Mouse (Mus musculus): ENCODE measurements around the gene Zan.

The Zan gene

DNA sequence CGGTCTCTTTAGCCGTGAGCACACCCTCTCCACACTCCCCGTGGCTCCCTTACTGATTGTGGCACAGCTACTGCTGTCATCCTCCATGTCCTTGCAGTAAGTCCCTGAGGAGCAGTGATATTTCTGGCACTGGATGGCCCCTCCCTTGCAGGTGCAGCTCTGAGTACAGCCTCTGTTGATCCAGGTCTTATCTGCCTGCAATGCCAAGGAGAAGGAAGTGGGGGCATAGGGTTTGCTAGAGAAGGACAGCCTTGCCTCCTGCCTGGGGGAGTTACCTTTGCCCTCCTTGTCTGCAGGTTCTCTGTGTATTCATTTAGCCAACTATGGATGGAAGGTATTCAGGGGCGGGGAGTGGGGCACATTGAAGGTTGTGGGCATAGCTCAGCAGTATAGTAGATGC is 57.0 kb downstream of the Zan start:
- ATAC-seq (ENCODE audit: insufficient number of reproducible peaks, low FRiP score, low TSS enrichment): no peak

GRCm38 (mm10) chr5:137419105-137419504 is 57.8 kb downstream of the Zan start:
- no peak for ATAC-seq (ENCODE audit: insufficient number of reproducible peaks, low FRiP score, low TSS enrichment)

DNA sequence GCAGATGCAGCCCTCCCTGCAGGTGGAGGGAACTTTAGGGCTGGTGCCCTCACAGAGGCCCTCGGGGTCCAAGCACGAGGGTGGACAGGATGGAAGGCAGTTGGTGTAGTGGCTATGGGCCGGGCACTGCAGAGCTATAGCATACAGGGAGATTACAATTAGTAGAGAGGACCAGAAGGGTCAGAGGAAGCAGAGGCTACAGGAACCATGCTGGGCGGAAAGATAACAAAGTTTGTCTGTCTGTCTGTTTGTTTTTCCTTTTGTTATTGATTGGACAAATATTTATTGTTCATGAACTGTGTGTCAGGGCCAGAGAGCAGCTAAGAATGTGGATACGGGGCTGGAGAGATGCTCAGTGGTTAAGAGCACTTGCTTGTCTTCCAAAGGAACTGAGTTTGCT is 62.6 kb downstream of the Zan start:
- no peak for ATAC-seq (ENCODE audit: insufficient number of reproducible peaks, low FRiP score, low TSS enrichment)

DNA sequence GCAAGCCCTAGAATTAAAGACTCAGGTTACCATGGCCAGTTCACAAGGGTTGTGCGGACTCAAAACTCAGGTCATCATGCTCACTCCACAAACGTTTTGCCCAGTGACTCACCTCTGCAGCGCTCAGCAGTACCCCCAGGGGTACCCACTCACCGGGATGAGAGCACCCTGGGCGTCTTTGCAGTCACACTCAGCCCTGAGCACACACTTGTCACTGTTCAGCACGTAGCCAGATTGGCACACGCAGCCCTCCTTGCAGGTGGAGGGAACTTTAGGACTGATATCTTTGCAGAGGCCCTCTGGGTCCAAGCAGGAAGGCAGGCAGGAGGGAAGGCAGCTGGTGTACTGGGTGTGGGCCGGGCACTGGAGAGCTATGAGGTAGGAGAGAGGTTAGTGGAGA is 65.6 kb downstream of the Zan start:
- ATAC-seq (ENCODE audit: insufficient number of reproducible peaks, low FRiP score, low TSS enrichment): no peak

DNA sequence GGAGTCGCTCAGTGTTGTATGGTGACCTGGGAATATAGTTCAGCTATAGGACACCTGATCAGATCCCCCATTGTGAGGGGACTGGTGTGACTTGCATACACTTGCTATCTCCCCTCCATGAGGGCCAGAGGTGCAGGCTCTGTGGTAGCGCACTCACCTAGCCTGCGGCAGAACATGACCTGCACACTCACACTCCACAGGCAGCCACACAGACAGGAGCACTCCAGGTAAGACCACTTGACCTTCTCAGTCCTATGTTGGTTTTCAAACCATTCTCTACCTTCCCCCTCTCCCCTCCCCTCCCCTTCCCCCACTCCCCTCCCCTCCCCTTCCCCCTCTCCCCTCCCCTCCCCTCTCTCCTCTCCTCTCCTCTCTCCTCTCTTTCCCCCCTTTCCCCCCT is 66.3 kb downstream of the Zan start:
- ATAC-seq (ENCODE audit: insufficient number of reproducible peaks, low FRiP score, low TSS enrichment): no peak

- no peak for ATAC-seq (ENCODE audit: insufficient number of reproducible peaks, low FRiP score, low TSS enrichment)
Observed at GRCm38 (mm10) chr5:137410066-137410465, 66.8 kb downstream of the Zan start.

DNA sequence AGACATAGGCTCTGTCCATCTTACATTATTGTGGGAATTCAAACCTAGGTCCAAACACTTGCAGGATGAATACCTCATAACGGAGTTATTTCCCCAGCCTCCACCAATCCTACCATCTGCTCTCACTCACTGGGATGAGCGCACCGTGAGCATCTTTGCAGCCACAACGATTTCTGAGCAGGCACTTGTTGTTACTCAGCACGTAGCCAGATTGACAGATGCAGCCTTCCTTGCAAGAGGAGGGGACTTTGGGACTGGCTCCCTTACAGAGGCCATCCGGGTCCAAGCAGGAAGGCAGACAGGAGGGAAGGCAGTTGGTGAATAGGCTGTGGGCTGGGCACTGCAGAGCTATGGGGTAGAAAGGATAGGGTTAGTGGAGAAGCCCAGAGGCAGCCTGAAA is 67.4 kb downstream of the Zan start:
- ATAC-seq (ENCODE audit: insufficient number of reproducible peaks, low FRiP score, low TSS enrichment): no peak

GRCm38 (mm10) chr5:137404081-137404480 is 72.8 kb downstream of the Zan start:
- ATAC-seq (ENCODE audit: insufficient number of reproducible peaks, low FRiP score, low TSS enrichment): no peak

DNA sequence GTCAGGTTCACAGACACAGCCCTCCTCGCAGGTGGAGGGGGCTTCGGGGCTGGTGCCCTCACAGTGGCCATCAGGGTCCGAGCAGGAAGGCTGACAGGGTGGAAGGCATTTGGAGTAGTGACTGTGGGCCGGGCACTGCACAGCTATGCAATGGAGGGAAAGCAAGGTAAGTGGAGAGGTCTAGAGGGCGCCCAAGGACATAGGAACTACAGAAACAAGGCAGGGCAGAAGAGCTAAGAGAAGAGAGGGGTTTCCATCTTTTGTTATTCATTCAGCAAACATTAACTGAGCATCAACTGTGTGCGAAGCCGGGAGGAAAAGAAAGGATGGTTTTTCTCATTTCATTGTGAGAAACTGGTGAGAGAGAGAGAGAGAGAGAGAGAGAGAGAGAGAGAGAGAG is 82.4 kb downstream of the Zan start:
- ATAC-seq (ENCODE audit: insufficient number of reproducible peaks, low FRiP score, low TSS enrichment): no peak

DNA sequence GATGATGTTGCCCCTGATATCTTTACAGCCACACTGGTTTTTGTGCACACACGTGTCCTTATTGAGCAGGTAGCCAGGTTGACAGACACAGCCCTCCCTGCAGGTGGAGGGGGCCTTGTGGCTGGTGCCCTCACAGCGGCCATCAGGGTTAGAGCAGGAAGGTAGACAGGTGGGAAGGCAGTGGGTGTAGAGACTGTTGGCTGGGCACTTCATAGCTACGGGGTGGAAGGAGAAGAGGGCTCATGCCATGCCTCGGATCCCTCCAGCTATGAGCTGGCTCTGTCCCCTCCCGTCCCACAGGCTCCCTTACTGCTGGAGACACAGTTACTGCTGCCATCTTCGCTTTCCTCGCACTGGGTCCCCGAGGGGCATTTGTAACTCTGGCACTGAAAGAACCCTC is 85.2 kb downstream of the Zan start:
- ATAC-seq (ENCODE audit: insufficient number of reproducible peaks, low FRiP score, low TSS enrichment): no peak

- ATAC-seq (ENCODE audit: insufficient number of reproducible peaks, low FRiP score, low TSS enrichment): no peak
Observed at GRCm38 (mm10) chr5:137386712-137387111, 90.2 kb downstream of the Zan start.

GRCm38 (mm10) chr5:137383441-137383840 is 93.4 kb downstream of the Zan start:
- ATAC-seq (ENCODE audit: insufficient number of reproducible peaks, low FRiP score, low TSS enrichment): no peak

DNA sequence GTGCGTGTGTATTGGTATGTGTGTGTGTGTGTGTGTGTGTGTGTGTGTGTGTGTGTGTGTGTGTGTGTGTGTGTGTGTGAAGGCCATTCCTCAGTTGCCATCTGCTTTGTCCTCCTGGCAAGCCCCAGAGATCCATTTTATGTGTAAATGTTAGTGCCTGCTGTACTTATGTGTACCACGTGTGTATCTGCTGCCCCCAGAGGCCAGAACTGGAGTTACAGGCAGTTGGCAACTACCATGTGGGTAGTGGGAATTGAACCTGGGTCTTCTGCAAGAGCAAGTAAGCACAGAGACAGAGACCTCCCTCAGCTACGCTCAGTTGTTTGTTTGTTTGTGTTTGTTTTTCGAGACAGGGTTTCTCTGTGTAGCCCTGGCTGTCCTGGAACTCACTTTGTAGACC is 95.7 kb downstream of the Zan start:
- no peak for ATAC-seq (ENCODE audit: insufficient number of reproducible peaks, low FRiP score, low TSS enrichment)

DNA sequence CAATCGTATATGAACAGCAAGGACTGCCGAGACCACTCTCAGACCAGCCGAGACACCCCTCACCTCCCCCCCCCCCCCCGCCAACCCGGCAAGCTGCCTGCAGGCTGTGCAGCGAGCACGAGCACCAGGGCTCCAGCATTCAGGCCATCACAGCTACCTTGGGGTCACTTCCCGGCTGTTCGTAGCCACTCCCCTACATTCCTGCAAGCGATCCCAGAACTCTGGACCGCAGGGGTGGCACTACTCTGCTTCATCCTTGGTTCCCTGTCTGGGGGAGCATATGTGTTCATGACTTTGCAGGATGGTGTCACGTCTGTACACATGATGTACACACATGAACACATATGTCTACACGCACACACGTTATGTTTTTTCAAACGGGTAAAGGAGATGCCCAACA is 99.3 kb downstream of the Zan start:
- no peak for ATAC-seq (ENCODE audit: insufficient number of reproducible peaks, low FRiP score, low TSS enrichment)

GRCm38 (mm10) chr5:137377176-137377575 is 99.7 kb downstream of the Zan start:
- no peak for ATAC-seq (ENCODE audit: insufficient number of reproducible peaks, low FRiP score, low TSS enrichment)

DNA sequence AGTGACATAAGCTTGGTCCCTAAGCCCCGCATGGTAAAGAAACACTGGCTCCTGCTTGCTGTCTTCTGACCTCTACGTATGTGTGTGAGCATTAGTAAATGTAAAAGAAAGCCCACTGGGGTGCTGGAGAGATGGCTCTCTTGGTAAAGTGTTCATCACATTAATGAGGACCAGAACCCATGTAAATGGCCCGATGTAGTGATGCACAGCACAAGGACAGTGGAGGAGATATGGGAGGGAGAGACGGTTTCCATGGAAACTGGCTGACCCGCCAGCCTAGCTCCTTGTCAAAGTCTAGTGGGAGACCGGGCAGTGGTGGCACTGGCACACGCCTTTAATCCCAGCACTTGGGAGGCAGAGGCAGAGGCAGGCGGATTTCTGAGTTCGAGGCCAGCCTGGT is 100.1 kb downstream of the Zan start:
- no peak for ATAC-seq (ENCODE audit: insufficient number of reproducible peaks, low FRiP score, low TSS enrichment)

DNA sequence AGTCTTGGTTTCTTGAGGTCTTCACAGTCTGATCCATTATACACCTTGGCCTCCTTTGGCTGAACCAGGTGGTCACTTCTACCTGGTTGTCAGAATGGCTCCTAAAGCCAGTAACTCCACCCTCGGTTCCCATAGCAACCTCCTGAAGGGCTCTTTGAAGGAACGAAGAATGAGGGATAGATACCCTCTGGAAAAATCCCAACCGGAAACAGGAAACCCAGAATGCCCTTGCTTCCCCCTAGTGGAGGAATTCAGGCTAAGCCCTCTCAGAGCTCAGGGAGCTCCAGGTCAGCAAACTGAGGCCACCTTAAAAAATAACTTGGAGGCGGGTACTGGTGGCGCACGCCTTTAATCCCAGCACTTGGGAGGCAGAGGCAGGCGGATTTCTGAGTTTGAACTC is 100.7 kb downstream of the Zan start:
- ATAC-seq (ENCODE audit: insufficient number of reproducible peaks, low FRiP score, low TSS enrichment): no peak

DNA sequence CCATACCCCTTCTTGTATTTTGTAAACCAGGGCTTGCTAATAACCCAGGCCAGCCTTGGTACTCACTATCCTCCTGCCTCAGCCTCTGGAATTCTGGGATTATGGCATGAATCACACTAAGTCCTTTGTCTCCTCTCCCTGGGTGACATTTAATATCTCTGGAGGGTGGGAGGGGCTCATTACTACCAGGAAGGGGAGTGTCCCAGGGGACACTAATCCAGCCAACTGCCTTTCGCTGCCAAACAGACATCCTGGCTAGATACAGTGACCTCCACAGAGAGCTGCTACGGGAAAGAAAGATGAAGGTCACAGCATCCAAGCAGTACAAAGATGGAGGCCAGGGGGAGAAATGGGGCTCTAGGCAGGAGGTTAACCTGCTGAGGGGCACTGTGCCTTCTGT is 101.2 kb downstream of the Zan start:
- ATAC-seq (ENCODE audit: insufficient number of reproducible peaks, low FRiP score, low TSS enrichment): no peak

DNA sequence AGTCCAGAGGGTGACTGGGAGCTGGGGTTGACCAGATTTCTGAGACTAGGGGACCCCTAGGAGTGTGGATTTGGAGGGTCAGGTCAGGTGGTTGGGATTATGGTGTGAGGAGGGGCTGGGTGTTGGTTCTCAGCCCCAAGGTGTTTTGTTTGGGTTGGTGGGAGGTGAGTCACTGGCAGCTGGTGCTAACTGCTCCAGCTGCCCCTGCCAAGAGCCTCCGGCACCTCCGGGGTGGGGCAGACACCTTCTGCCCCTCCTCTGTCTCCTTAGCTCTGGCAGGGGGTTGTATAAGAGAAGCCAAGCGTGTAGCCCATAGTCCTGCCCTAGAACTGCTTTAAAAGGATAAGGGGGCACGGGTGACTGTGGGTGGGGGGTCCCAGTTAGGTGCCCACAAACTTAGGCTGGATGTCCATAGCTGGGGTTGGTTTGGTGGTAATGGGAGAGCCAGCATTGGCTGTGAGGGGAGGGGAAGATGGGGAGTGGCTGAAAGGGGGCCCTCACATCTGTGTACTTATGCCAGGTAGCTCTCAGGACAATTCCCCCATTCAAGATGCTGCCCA is 102.3 kb downstream of the Zan start:
- ATAC-seq (ENCODE audit: insufficient number of reproducible peaks, low FRiP score, low TSS enrichment): no peak

- ATAC-seq (ENCODE audit: insufficient number of reproducible peaks, low FRiP score, low TSS enrichment): no peak
Observed at GRCm38 (mm10) chr5:137373371-137373950, 103.4 kb downstream of the Zan start.

GRCm38 (mm10) chr5:137369665-137370064 is 107.2 kb downstream of the Zan start:
- ATAC-seq (ENCODE audit: insufficient number of reproducible peaks, low FRiP score, low TSS enrichment): no peak

DNA sequence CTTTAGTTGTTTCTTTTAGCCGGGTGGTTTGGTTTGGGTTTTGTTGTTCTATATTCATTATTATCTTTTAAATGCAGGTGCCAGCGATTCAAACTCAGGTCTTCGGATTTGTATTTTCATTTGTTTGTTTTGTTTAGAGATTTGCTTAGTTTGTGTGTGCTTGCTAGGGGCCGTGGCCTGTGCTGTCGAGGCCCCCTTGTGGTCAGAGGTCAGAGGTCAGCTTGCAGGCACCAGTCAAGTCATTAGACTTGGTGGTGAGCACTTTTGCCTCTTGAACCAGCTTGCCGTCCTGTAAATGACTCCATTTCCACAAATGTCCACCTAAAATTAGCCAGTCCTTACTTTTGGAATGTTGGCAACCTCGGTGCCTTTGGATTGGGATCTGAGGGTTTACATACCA is 118.5 kb downstream of the Zan start:
- ATAC-seq (ENCODE audit: insufficient number of reproducible peaks, low FRiP score, low TSS enrichment): no peak

- ATAC-seq (ENCODE audit: insufficient number of reproducible peaks, low FRiP score, low TSS enrichment): no peak
Observed at GRCm38 (mm10) chr5:137354091-137354490, 122.8 kb downstream of the Zan start.
